Mouse (Mus musculus): ENCODE results near the gene Mrpl55.

GRCm38 (mm10) chr11:59164384-59164783 is 37.9 kb upstream of the Mrpl55 start:
- TF ChIP-seq CTCF (IDR thresholded peaks at IDR 0.05; ENCODE audit: control insufficient read depth, insufficient read depth, insufficient read length), result no peak
- TF ChIP-seq USF1 (IDR thresholded peaks at IDR 0.05; ENCODE audit: low read depth), result no peak
